ENCODE assay signal across 22 mouse cellular contexts in the genomic region with DNA sequence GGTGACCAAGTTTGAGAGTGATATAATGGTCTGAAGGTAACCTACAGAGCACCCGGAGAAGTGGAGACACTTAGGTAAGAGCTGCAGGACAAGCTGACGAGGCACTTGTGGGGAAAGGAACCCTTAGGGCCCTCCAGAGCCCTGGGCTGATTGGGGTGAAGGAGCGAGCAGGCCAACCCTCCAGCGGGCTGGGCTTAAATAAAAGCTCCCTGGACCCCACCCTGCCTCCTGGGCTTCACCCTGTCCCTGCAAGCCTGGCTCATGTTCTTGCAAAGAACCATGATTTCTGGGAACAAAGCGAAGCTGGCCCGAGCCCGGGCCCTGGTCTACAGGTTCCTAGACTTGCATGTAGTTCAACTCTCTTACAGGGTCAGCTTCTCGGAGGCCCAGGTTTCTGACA. TPM values are rescaled to one million over a fixed set of nuclear protein-coding genes. Genes with fewer than 3 reads are reported as not detected.
DNase-seq lines count a peak whose midpoint lies in the region; ATAC-seq and TF ChIP-seq lines count a peak whose summit lies in the region.
"Had no signal": no experiment of that assay in that cellular context is flagged by ENCODE, and none has a peak within 500 bp of the region (broad histone marks: within the 10 kb centered on the region; RNA-seq: fewer than 3 reads in every experiment).

No protein-coding gene starts in this region.

- no peak for TF ChIP-seq POLR2A in liver, adult 2 months (IDR thresholded peaks at IDR 0.05; ENCODE audit: extremely low read depth, insufficient read depth, low read length)
- TF ChIP-seq POLR2A in bone marrow macrophage, adult 2 months (IDR thresholded peaks at IDR 0.05; ENCODE audit: borderline replicate concordance, low read depth, low read length) = no peak

- no peaks in the 10 kb centered on the region for H3K27me3 ChIP-seq in liver, adult 2 months (ENCODE audit: control insufficient read depth, insufficient read depth, low read length)
- H3K27me3 ChIP-seq in liver, embryonic 12.5 days (replicated peaks) = peaks cover 22% of the 10 kb centered on the region; the same call in 1 of the 2 replicates
- H3K27me3 ChIP-seq in limb, embryonic 15.5 days = no peaks in the 10 kb centered on the region
- no peaks in the 10 kb centered on the region for H3K27me3 ChIP-seq in neural tube, embryonic 15.5 days (replicated peaks)

- peak; percentile 53 for DNase-seq in gastrocnemius, adult 2 months
- no peak for DNase-seq in gastrocnemius, postnatal 14 days
- no peak for DNase-seq in liver, adult 2 months (ENCODE audit: extremely low read depth, low read depth, low spot score)
- DNase-seq in cerebellum, postnatal 14 days = no peak
- DNase-seq: cerebellum, adult 9-11 months; kidney, adult 18-20 months; kidney, postnatal 4 days; liver; midbrain, embryonic 14.5 days; thymus, postnatal 36 days had no signal

- H3K4me3 ChIP-seq in gastrocnemius, adult 2 months = no peak overlapping the region; the same call in 1 of the 2 replicates
- H3K4me3 ChIP-seq in liver, adult 2 months (ENCODE audit: insufficient read depth, low read depth, low read length) = no peak overlapping the region
- H3K4me3 ChIP-seq in liver, embryonic 12.5 days = no peak overlapping the region
- no peak overlapping the region for H3K4me3 ChIP-seq in bone marrow macrophage, adult 2 months (ENCODE audit: insufficient read depth, low read length)
- no peak overlapping the region for H3K4me3 ChIP-seq in limb, embryonic 15.5 days
- no peak overlapping the region for H3K4me3 ChIP-seq in neural tube, embryonic 15.5 days (replicated peaks)
- H3K4me3 ChIP-seq: hindbrain, embryonic 13.5 days; myocyte had no signal

- peak overlapping the region; percentile 82 for H3K27ac ChIP-seq in gastrocnemius, adult 2 months
- H3K27ac ChIP-seq in liver, adult 2 months (replicated peaks; ENCODE audit: insufficient read depth, low read depth, low read length) = peak overlapping the region; percentile 18
- H3K27ac ChIP-seq in liver, embryonic 12.5 days = no peak overlapping the region
- no peak overlapping the region for H3K27ac ChIP-seq in bone marrow macrophage, adult 2 months (ENCODE audit: insufficient read depth, low read depth, low read length)
- peak overlapping the region; percentile 39 for H3K27ac ChIP-seq in limb, embryonic 15.5 days
- no peak overlapping the region for H3K27ac ChIP-seq in neural tube, embryonic 15.5 days (replicated peaks)
- H3K27ac ChIP-seq: macrophage had no signal

- H3K9me3 ChIP-seq in liver, embryonic 12.5 days (replicated peaks) = no peaks in the 10 kb centered on the region
- no peaks in the 10 kb centered on the region for H3K9me3 ChIP-seq in limb, embryonic 15.5 days
- H3K9me3 ChIP-seq in neural tube, embryonic 15.5 days (replicated peaks) = no peaks in the 10 kb centered on the region
- H3K9me3 ChIP-seq: hindbrain, embryonic 13.5 days had no signal

- no peak for TF ChIP-seq CTCF in gastrocnemius, adult 2 months (IDR thresholded peaks at IDR 0.05)
- no peak for TF ChIP-seq CTCF in liver, adult 2 months (IDR thresholded peaks at IDR 0.05; ENCODE audit: low read depth, low read length)
- TF ChIP-seq CTCF in bone marrow macrophage, adult 2 months (IDR thresholded peaks at IDR 0.05; ENCODE audit: low read depth, low read length) = 0 out of 2 replicates have a peak, but pooled peaks have one; percentile 5

- H3K9ac ChIP-seq in liver, adult 2 months (ENCODE audit: low read depth, low read length) = no peak overlapping the region
- no peak overlapping the region for H3K9ac ChIP-seq in liver, embryonic 12.5 days
- H3K9ac ChIP-seq in limb, embryonic 15.5 days = no peak overlapping the region
- H3K9ac ChIP-seq in neural tube, embryonic 15.5 days (replicated peaks) = no peak overlapping the region
- H3K9ac ChIP-seq: hindbrain, embryonic 13.5 days had no signal

- intact Hi-C loops in gastrocnemius, adult 2 months (cut with DNase I) = no loop called here
- intact Hi-C loops in gastrocnemius, postnatal 14 days (cut with DNase I; ENCODE audit: low total_unique reads) = loop anchor here (2.0 kb wide), 1 partner anchor 43 kb away; no protein-coding TSS in a partner anchor

- H3K4me2 ChIP-seq in liver, embryonic 12.5 days = no peak overlapping the region
- no peak overlapping the region for H3K4me2 ChIP-seq in limb, embryonic 15.5 days
- no peak overlapping the region for H3K4me2 ChIP-seq in neural tube, embryonic 15.5 days
- H3K4me2 ChIP-seq: hindbrain, embryonic 13.5 days had no signal

- WGBS in liver, adult 2 months = 84% methylated on average over 8 of the region's 8 CpGs
- 68% methylated on average over 8 of the region's 8 CpGs for WGBS in liver, embryonic 12.5 days (ENCODE audit: insufficient replicate concordance)
- WGBS in limb, embryonic 15.5 days = 68% methylated on average over 8 of the region's 8 CpGs
- WGBS in neural tube, embryonic 15.5 days = 84% methylated on average over 8 of the region's 8 CpGs

- H3K36me3 ChIP-seq in liver, adult 2 months (ENCODE audit: control insufficient read depth, insufficient read depth, low read length) = no peaks in the 10 kb centered on the region
- H3K36me3 ChIP-seq in liver, embryonic 12.5 days = no peaks in the 10 kb centered on the region
- H3K36me3 ChIP-seq in limb, embryonic 15.5 days = no peaks in the 10 kb centered on the region
- H3K36me3 ChIP-seq in neural tube, embryonic 15.5 days = no peaks in the 10 kb centered on the region
- H3K36me3 ChIP-seq: hindbrain, embryonic 13.5 days had no signal

- peaks cover 8% of the 10 kb centered on the region; the same call in 1 of the 2 replicates for H3K4me1 ChIP-seq in liver, adult 2 months (ENCODE audit: control insufficient read depth, insufficient read depth, low read length)
- peaks cover 39% of the 10 kb centered on the region for H3K4me1 ChIP-seq in liver, embryonic 12.5 days
- peaks cover 55% of the 10 kb centered on the region for H3K4me1 ChIP-seq in bone marrow macrophage, adult 2 months (ENCODE audit: control insufficient read depth, insufficient read depth, low read length)
- peaks cover 60% of the 10 kb centered on the region for H3K4me1 ChIP-seq in limb, embryonic 15.5 days
- H3K4me1 ChIP-seq in neural tube, embryonic 15.5 days = peaks cover 14% of the 10 kb centered on the region; the same call in 1 of the 2 replicates

- no peak for ATAC-seq in liver, embryonic 12.5 days
- no peak for ATAC-seq in limb, embryonic 15.5 days (ENCODE audit: insufficient number of reproducible peaks, low FRiP score, low TSS enrichment, low read depth)
- ATAC-seq in neural tube, embryonic 15.5 days (ENCODE audit: low FRiP score) = no peak
- ATAC-seq: forebrain, embryonic 16.5 days had no signal

- H3K79me2 ChIP-seq in liver, adult 2 months (ENCODE audit: control insufficient read depth, insufficient read depth, low read length) = no peaks in the 10 kb centered on the region

RNA-seq across cellular contexts. Expression of gene Sema4c, which starts 15.4 kb away (rescaled TPM):
- total RNA-seq in gastrocnemius, adult 2 months (2021) = 10 to 100 TPM in 1 of 2 experiments, 1 to 10 TPM in 1; 6.8 to 10.0 TPM
- total RNA-seq in gastrocnemius, postnatal 14 days (2021) = 10 to 100 TPM; 12.1 to 13.1 TPM
- total RNA-seq in liver, adult 2 months (2014; rRNA removed) = 1.5 and 2.2 TPM in 2 replicates
- 1.4 and 2.4 TPM in 2 replicates for polyA plus RNA-seq in liver, adult 2 months (2012; rRNA removed)
- polyA plus RNA-seq in liver, embryonic 12.5 days (2016; fragmentation: Nextera tagmentation; extraction: Ambion mirVana) = 3.9 TPM in 2 replicates
- 1.3 and 2.4 TPM in 2 replicates for polyA plus RNA-seq in bone marrow macrophage, adult 2 months (2012; ENCODE audit: insufficient read depth, insufficient read length, missing spikeins)
- polyA plus RNA-seq in limb, embryonic 15.5 days (2015; fragmentation: Nextera tagmentation; extraction: Ambion mirVana) = 15.4 and 18.1 TPM in 2 replicates
- 20.5 and 20.8 TPM in 2 replicates for polyA plus RNA-seq in neural tube, embryonic 15.5 days (2015; fragmentation: Nextera tagmentation; extraction: Ambion mirVana)

RNA-seq across cellular contexts. Expression of gene Ankrd39, which starts 26.3 kb away (rescaled TPM):
- total RNA-seq in gastrocnemius, adult 2 months (2021) = 1 to 10 TPM; 7.2 to 9.3 TPM
- 1 to 10 TPM; 5.7 to 9.6 TPM for total RNA-seq in gastrocnemius, postnatal 14 days (2021)
- 2.6 and 4.9 TPM in 2 replicates for total RNA-seq in liver, adult 2 months (2014; rRNA removed)
- polyA plus RNA-seq in liver, adult 2 months (2012; rRNA removed) = 7.7 and 9.4 TPM in 2 replicates
- polyA plus RNA-seq in liver, embryonic 12.5 days (2016; fragmentation: Nextera tagmentation; extraction: Ambion mirVana) = 9.0 and 10.5 TPM in 2 replicates
- 6.2 and 6.8 TPM in 2 replicates for polyA plus RNA-seq in bone marrow macrophage, adult 2 months (2012; ENCODE audit: insufficient read depth, insufficient read length, missing spikeins)
- 21.7 and 24.0 TPM in 2 replicates for polyA plus RNA-seq in limb, embryonic 15.5 days (2015; fragmentation: Nextera tagmentation; extraction: Ambion mirVana)
- polyA plus RNA-seq in neural tube, embryonic 15.5 days (2015; fragmentation: Nextera tagmentation; extraction: Ambion mirVana) = 29.4 and 33.0 TPM in 2 replicates

RNA-seq across cellular contexts. Expression of gene Gm42417, which starts 34.3 kb away (rescaled TPM):
- total RNA-seq in gastrocnemius, adult 2 months (2021) = 1,000 to 10,000 TPM in 1 of 2 experiments, 100 to 1,000 TPM in 1; 819 to 1,877 TPM
- total RNA-seq in gastrocnemius, postnatal 14 days (2021) = 100 to 1,000 TPM; 440 to 562 TPM
- not detected in 2 replicates for total RNA-seq in liver, adult 2 months (2014; rRNA removed)
- not detected in 2 replicates for polyA plus RNA-seq in liver, adult 2 months (2012; rRNA removed)
- polyA plus RNA-seq in liver, embryonic 12.5 days (2016; fragmentation: Nextera tagmentation; extraction: Ambion mirVana) = 0.15 and 0.29 TPM in 2 replicates
- polyA plus RNA-seq in bone marrow macrophage, adult 2 months (2012; ENCODE audit: insufficient read depth, insufficient read length, missing spikeins) = 1.5 and 3.5 TPM in 2 replicates
- polyA plus RNA-seq in limb, embryonic 15.5 days (2015; fragmentation: Nextera tagmentation; extraction: Ambion mirVana) = 0.31 and 0.38 TPM in 2 replicates
- 0.36 and 1.2 TPM in 2 replicates for polyA plus RNA-seq in neural tube, embryonic 15.5 days (2015; fragmentation: Nextera tagmentation; extraction: Ambion mirVana)
- total RNA-seq: left cerebral cortex, postnatal 14 days; MEL had no signal
- polyA plus RNA-seq: heart, postnatal 0 days; hindbrain, embryonic 13.5 days; midbrain, embryonic 14.5 days; small intestine, adult 2 months had no signal

RNA-seq across cellular contexts. Expression of gene Ankrd23, which starts 36.8 kb away (rescaled TPM):
- 1,000 to 10,000 TPM; 1,971 to 4,216 TPM for total RNA-seq in gastrocnemius, adult 2 months (2021)
- 1,000 to 10,000 TPM; 1,005 to 1,120 TPM for total RNA-seq in gastrocnemius, postnatal 14 days (2021)
- 1.8 and 2.0 TPM in 2 replicates for total RNA-seq in liver, adult 2 months (2014; rRNA removed)
- 3.5 and 5.1 TPM in 2 replicates for polyA plus RNA-seq in liver, adult 2 months (2012; rRNA removed)
- 4.0 and 6.9 TPM in 2 replicates for polyA plus RNA-seq in liver, embryonic 12.5 days (2016; fragmentation: Nextera tagmentation; extraction: Ambion mirVana)
- 5.5 and 7.6 TPM in 2 replicates for polyA plus RNA-seq in bone marrow macrophage, adult 2 months (2012; ENCODE audit: insufficient read depth, insufficient read length, missing spikeins)
- polyA plus RNA-seq in limb, embryonic 15.5 days (2015; fragmentation: Nextera tagmentation; extraction: Ambion mirVana) = 19.5 and 20.6 TPM in 2 replicates
- polyA plus RNA-seq in neural tube, embryonic 15.5 days (2015; fragmentation: Nextera tagmentation; extraction: Ambion mirVana) = 21.6 and 21.8 TPM in 2 replicates

Comparison
In these comparisons a context has a peak if more than half of its experiments do, and no peak if none do; other contexts are left out.
1. H3K27ac ChIP-seq: peak in gastrocnemius, adult 2 months (single experiment), liver, adult 2 months (single experiment) and limb, embryonic 15.5 days (single experiment); none in liver, embryonic 12.5 days (single experiment), bone marrow macrophage, adult 2 months (single experiment) and neural tube, embryonic 15.5 days (single experiment).